Mouse (Mus musculus): ENCODE data around the gene Pnpla7. TPM values are rescaled to one million over a fixed set of nuclear protein-coding genes. Genes with fewer than 3 reads are reported as not detected.

The Pnpla7 gene
- polyA plus RNA-seq, 1 experiment: 3.8 TPM

- no peaks in the 10 kb centered on the region for H3K36me3 ChIP-seq (ENCODE audit: control insufficient read depth, insufficient read depth)
- no peak overlapping the region for H3K4me3 ChIP-seq (ENCODE audit: insufficient read depth, poor library complexity, severe bottlenecking)
- H3K79me2 ChIP-seq (ENCODE audit: control insufficient read depth, insufficient read depth): no peaks in the 10 kb centered on the region
- H3K27me3 ChIP-seq (ENCODE audit: control insufficient read depth, insufficient read depth, insufficient read length): no peaks in the 10 kb centered on the region
- TF ChIP-seq CTCF (IDR thresholded peaks at IDR 0.05; ENCODE audit: control insufficient read depth, insufficient read depth, insufficient read length): no peak
- peak; percentile 26 for TF ChIP-seq USF1 (IDR thresholded peaks at IDR 0.05; ENCODE audit: low read depth)
- no peak overlapping the region for H3ac ChIP-seq (ENCODE audit: control insufficient read depth, insufficient read length, low read depth)
- no peaks in the 10 kb centered on the region for H3K79me3 ChIP-seq (ENCODE audit: low read depth)
These were observed 49.3 kb downstream of the Pnpla7 start for GRCm38 (mm10) chr2:25025109-25025508.

GRCm38 (mm10) chr2:25034994-25035393, 59.2 kb downstream of the Pnpla7 start:
- TF ChIP-seq MAX (IDR thresholded peaks at IDR 0.05): no peak
- TF ChIP-seq MYOD1 (IDR thresholded peaks at IDR 0.05; ENCODE audit: control insufficient read depth, insufficient read length, low read depth): peak; percentile 79
- no peaks in the 10 kb centered on the region for H3K79me2 ChIP-seq (ENCODE audit: control insufficient read depth, insufficient read depth)
- H3K27me3 ChIP-seq (ENCODE audit: control insufficient read depth, insufficient read depth, insufficient read length): no peaks in the 10 kb centered on the region
- H3K36me3 ChIP-seq (ENCODE audit: control insufficient read depth, insufficient read depth): no peaks in the 10 kb centered on the region
- no peaks in the 10 kb centered on the region for H3K79me3 ChIP-seq (ENCODE audit: low read depth)
- no peak overlapping the region for H3K4me3 ChIP-seq (ENCODE audit: insufficient read depth, poor library complexity, severe bottlenecking)
- H3ac ChIP-seq (ENCODE audit: control insufficient read depth, insufficient read length, low read depth): no peak overlapping the region

GRCm38 (mm10) chr2:25040089-25040488, 64.3 kb downstream of the Pnpla7 start:
- TF ChIP-seq USF1 (IDR thresholded peaks at IDR 0.05; ENCODE audit: low read depth) (no peak), FOSL1 (IDR thresholded peaks at IDR 0.05; ENCODE audit: insufficient read depth, low read length, poor library complexity, severe bottlenecking) (no peak), CTCF (IDR thresholded peaks at IDR 0.05; ENCODE audit: control insufficient read depth, insufficient read depth, insufficient read length) (no peak), MAX (IDR thresholded peaks at IDR 0.05) (no peak), MYOD1 (IDR thresholded peaks at IDR 0.05; ENCODE audit: control insufficient read depth, insufficient read length, low read depth) (no peak), MYOG (IDR thresholded peaks at IDR 0.05; ENCODE audit: control insufficient read depth, extremely low read depth, insufficient read length) (no peak), CEBPB (IDR thresholded peaks at IDR 0.05; ENCODE audit: low read depth) (no peak)
- Histone ChIP-seq H3K27me3 (ENCODE audit: control insufficient read depth, insufficient read depth, insufficient read length) (no peaks in the 10 kb centered on the region), H3K79me2 (ENCODE audit: control insufficient read depth, insufficient read depth) (no peaks in the 10 kb centered on the region), H3ac (ENCODE audit: control insufficient read depth, insufficient read length, low read depth) (no peak overlapping the region), H3K79me3 (ENCODE audit: low read depth) (no peaks in the 10 kb centered on the region), H3K36me3 (ENCODE audit: control insufficient read depth, insufficient read depth) (no peaks in the 10 kb centered on the region), H3K4me3 (ENCODE audit: insufficient read depth, poor library complexity, severe bottlenecking) (no peak overlapping the region)

GRCm38 (mm10) chr2:25050921-25051320, 75.1 kb downstream of the Pnpla7 start:
- no peaks in the 10 kb centered on the region for H3K79me3 ChIP-seq (ENCODE audit: low read depth)
- no peaks in the 10 kb centered on the region for H3K27me3 ChIP-seq (ENCODE audit: control insufficient read depth, insufficient read depth, insufficient read length)
- H3K79me2 ChIP-seq (ENCODE audit: control insufficient read depth, insufficient read depth): peaks cover 13% of the 10 kb centered on the region
- TF ChIP-seq MYOD1 (IDR thresholded peaks at IDR 0.05; ENCODE audit: control insufficient read depth, insufficient read length, low read depth) (no peak), FOSL1 (IDR thresholded peaks at IDR 0.05; ENCODE audit: insufficient read depth, low read length, poor library complexity, severe bottlenecking) (no peak), CEBPB (IDR thresholded peaks at IDR 0.05; ENCODE audit: low read depth) (no peak), MAX (IDR thresholded peaks at IDR 0.05) (no peak), CTCF (IDR thresholded peaks at IDR 0.05; ENCODE audit: control insufficient read depth, insufficient read depth, insufficient read length) (no peak), USF1 (IDR thresholded peaks at IDR 0.05; ENCODE audit: low read depth) (no peak), MYOG (IDR thresholded peaks at IDR 0.05; ENCODE audit: control insufficient read depth, extremely low read depth, insufficient read length) (no peak)
- H3K4me3 ChIP-seq (ENCODE audit: insufficient read depth, poor library complexity, severe bottlenecking): no peak overlapping the region
- no peak overlapping the region for H3ac ChIP-seq (ENCODE audit: control insufficient read depth, insufficient read length, low read depth)
- H3K36me3 ChIP-seq (ENCODE audit: control insufficient read depth, insufficient read depth): no peaks in the 10 kb centered on the region

DNA sequence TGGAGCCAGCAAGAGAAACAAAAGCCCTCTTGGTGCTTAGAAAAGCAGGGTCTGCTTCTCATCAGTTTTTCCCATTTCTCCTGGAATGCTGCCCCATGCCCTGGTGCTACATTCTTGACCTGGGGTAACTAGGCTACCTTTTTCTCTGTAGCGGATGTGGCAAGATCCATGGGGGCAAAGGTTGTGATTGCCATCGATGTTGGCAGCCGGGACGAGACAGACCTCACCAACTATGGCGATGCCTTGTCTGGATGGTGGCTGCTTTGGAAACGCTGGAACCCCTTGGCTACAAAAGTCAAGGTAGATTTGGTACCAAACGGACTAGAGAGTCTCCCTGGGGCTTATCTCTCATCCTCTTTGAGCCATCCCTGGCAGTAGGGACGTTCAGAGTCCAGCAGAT, 75.6 kb downstream of the Pnpla7 start:
- Histone ChIP-seq H3K4me3 (ENCODE audit: insufficient read depth, poor library complexity, severe bottlenecking) (no peak overlapping the region), H3K79me2 (ENCODE audit: control insufficient read depth, insufficient read depth) (peaks cover 18% of the 10 kb centered on the region), H3K27me3 (ENCODE audit: control insufficient read depth, insufficient read depth, insufficient read length) (no peaks in the 10 kb centered on the region), H3K79me3 (ENCODE audit: low read depth) (no peaks in the 10 kb centered on the region), H3K36me3 (ENCODE audit: control insufficient read depth, insufficient read depth) (no peaks in the 10 kb centered on the region), H3ac (ENCODE audit: control insufficient read depth, insufficient read length, low read depth) (no peak overlapping the region)
- TF ChIP-seq MYOG (IDR thresholded peaks at IDR 0.05; ENCODE audit: control insufficient read depth, extremely low read depth, insufficient read length): no peak
- no peak for TF ChIP-seq USF1 (IDR thresholded peaks at IDR 0.05; ENCODE audit: low read depth)
- TF ChIP-seq FOSL1 (IDR thresholded peaks at IDR 0.05; ENCODE audit: insufficient read depth, low read length, poor library complexity, severe bottlenecking): no peak
- no peak for TF ChIP-seq CEBPB (IDR thresholded peaks at IDR 0.05; ENCODE audit: low read depth)
- TF ChIP-seq MAX (IDR thresholded peaks at IDR 0.05): no peak
- no peak for TF ChIP-seq MYOD1 (IDR thresholded peaks at IDR 0.05; ENCODE audit: control insufficient read depth, insufficient read length, low read depth)
- TF ChIP-seq CTCF (IDR thresholded peaks at IDR 0.05; ENCODE audit: control insufficient read depth, insufficient read depth, insufficient read length): no peak

DNA sequence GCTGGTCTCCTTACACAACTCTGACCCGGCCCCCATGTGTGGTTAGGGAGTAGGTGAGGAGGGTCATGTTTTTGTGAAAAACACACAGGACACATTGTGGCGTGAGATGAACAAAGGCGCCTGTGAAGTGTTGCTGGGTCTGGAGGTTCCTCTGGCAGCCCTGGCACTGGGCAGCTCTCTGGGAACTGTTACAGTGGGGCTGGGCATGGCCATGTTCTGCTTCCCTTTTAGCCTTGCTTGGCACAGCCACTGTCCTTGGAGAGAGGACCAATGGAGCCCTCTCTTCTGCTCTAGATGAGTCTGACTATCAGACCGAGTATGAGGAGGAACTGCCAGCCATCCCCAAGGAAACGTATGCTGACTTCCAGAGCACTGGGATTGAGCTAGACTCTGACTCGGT, 77.3 kb downstream of the Pnpla7 start:
- TF ChIP-seq MYOG (IDR thresholded peaks at IDR 0.05; ENCODE audit: control insufficient read depth, extremely low read depth, insufficient read length) (no peak), MYOD1 (IDR thresholded peaks at IDR 0.05; ENCODE audit: control insufficient read depth, insufficient read length, low read depth) (no peak), CTCF (IDR thresholded peaks at IDR 0.05; ENCODE audit: control insufficient read depth, insufficient read depth, insufficient read length) (no peak)
- peaks cover 19% of the 10 kb centered on the region for H3K79me2 ChIP-seq (ENCODE audit: control insufficient read depth, insufficient read depth)

More for the DNA sequence above, 77.3 kb downstream of the Pnpla7 start:
- H3K4me3 ChIP-seq (ENCODE audit: insufficient read depth, poor library complexity, severe bottlenecking): no peak overlapping the region
- no peaks in the 10 kb centered on the region for H3K27me3 ChIP-seq (ENCODE audit: control insufficient read depth, insufficient read depth, insufficient read length)
- no peak overlapping the region for H3ac ChIP-seq (ENCODE audit: control insufficient read depth, insufficient read length, low read depth)
- no peaks in the 10 kb centered on the region for H3K36me3 ChIP-seq (ENCODE audit: control insufficient read depth, insufficient read depth)
- no peaks in the 10 kb centered on the region for H3K79me3 ChIP-seq (ENCODE audit: low read depth)
